11 mouse cellular contexts compared by ENCODE assay signal in genomic region chr3:108402528-108402920, GRCm38 (mm10). TPM values are rescaled to one million over a fixed set of nuclear protein-coding genes. Genes with fewer than 3 reads are reported as not detected.
DNase-seq lines count a peak whose midpoint lies in the region; ATAC-seq and TF ChIP-seq lines count a peak whose summit lies in the region.
"Had no signal": no experiment of that assay in that cellular context is flagged by ENCODE, and none has a peak within 500 bp of the region (broad histone marks: within the 10 kb centered on the region; RNA-seq: fewer than 3 reads in every experiment).

No protein-coding gene starts in this region.

- peak overlapping the region; percentile 17; the same call in 1 of the 2 replicates for H3K27ac ChIP-seq in kidney, adult 2 months (ENCODE audit: insufficient read depth, low read depth, low read length)
- no peak overlapping the region for H3K27ac ChIP-seq in kidney, embryonic 14.5 days (ENCODE audit: low read depth, low read length)
- H3K27ac ChIP-seq in embryonic facial prominence, embryonic 14.5 days (replicated peaks; ENCODE audit: low read depth, low read length), result 0 out of 2 replicates have a peak overlapping the region, but pooled peaks have one; percentile 7
- H3K27ac ChIP-seq in hindbrain, embryonic 15.5 days (replicated peaks), result peak overlapping the region; percentile 64
- H3K27ac ChIP-seq in neural tube, embryonic 15.5 days (replicated peaks), result peak overlapping the region; percentile 46
- H3K27ac ChIP-seq in lung, postnatal 0 days (ENCODE audit: low read length), result no peak overlapping the region

- no peak for TF ChIP-seq CTCF in kidney, adult 2 months (conservative IDR thresholded peaks at IDR 0.05; ENCODE audit: insufficient read depth, insufficient read length, low read depth, low read length)
- TF ChIP-seq CTCF in lung, postnatal 0 days (IDR thresholded peaks at IDR 0.05), result no peak

- no peak overlapping the region for H3K4me3 ChIP-seq in kidney, adult 2 months (ENCODE audit: insufficient read depth, low read depth, low read length)
- no peak overlapping the region for H3K4me3 ChIP-seq in kidney, embryonic 14.5 days (ENCODE audit: low read length)
- H3K4me3 ChIP-seq in embryonic facial prominence, embryonic 14.5 days (ENCODE audit: low read depth, low read length), result no peak overlapping the region
- no peak overlapping the region for H3K4me3 ChIP-seq in hindbrain, embryonic 15.5 days
- H3K4me3 ChIP-seq in neural tube, embryonic 15.5 days (replicated peaks), result no peak overlapping the region
- H3K4me3 ChIP-seq in lung, postnatal 0 days (ENCODE audit: low read depth, low read length), result no peak overlapping the region
- H3K4me3 ChIP-seq: limb, embryonic 12.5 days had no signal

- no peaks in the 10 kb centered on the region for H3K36me3 ChIP-seq in kidney, adult 2 months (ENCODE audit: control insufficient read depth, insufficient read depth, low read length)
- peaks cover 43% of the 10 kb centered on the region for H3K36me3 ChIP-seq in kidney, embryonic 14.5 days (ENCODE audit: control insufficient read depth, insufficient read depth, low read length)
- H3K36me3 ChIP-seq in embryonic facial prominence, embryonic 14.5 days (ENCODE audit: control insufficient read depth, insufficient read depth, low read length), result peaks cover 36% of the 10 kb centered on the region; the same call in 1 of the 2 replicates
- H3K36me3 ChIP-seq in hindbrain, embryonic 15.5 days, result peaks cover 71% of the 10 kb centered on the region
- peaks cover 79% of the 10 kb centered on the region for H3K36me3 ChIP-seq in neural tube, embryonic 15.5 days
- H3K36me3 ChIP-seq in lung, postnatal 0 days (ENCODE audit: insufficient read depth, low read length), result no peaks in the 10 kb centered on the region

- no peak overlapping the region for H3K9ac ChIP-seq in kidney, embryonic 14.5 days (ENCODE audit: low read depth, low read length)
- H3K9ac ChIP-seq in embryonic facial prominence, embryonic 14.5 days (ENCODE audit: low read depth, low read length), result no peak overlapping the region
- H3K9ac ChIP-seq in hindbrain, embryonic 15.5 days, result no peak overlapping the region
- H3K9ac ChIP-seq in neural tube, embryonic 15.5 days (replicated peaks), result no peak overlapping the region
- no peak overlapping the region for H3K9ac ChIP-seq in lung, postnatal 0 days (replicated peaks; ENCODE audit: low read depth)

- DNase-seq in kidney, adult 2 months, result peak; percentile 52
- no peak for DNase-seq in embryonic facial prominence, embryonic 14.5 days (ENCODE audit: low spot score)
- DNase-seq in urinary bladder, postnatal 25 days (ENCODE audit: low spot score), result no peak
- DNase-seq in lung, postnatal 0 days (ENCODE audit: low spot score), result no peak
- DNase-seq: heart, postnatal 10 days; lung, postnatal 14 days; thymus, adult 18-20 months had no signal

- ATAC-seq in kidney, embryonic 14.5 days (ENCODE audit: low FRiP score, low TSS enrichment), result no peak
- no peak for ATAC-seq in embryonic facial prominence, embryonic 14.5 days (ENCODE audit: low read depth)
- no peak for ATAC-seq in hindbrain, embryonic 15.5 days (ENCODE audit: low FRiP score, low read depth)
- peak; percentile 15; the same call in 1 of the 2 replicates for ATAC-seq in neural tube, embryonic 15.5 days (ENCODE audit: low FRiP score)
- no peak for ATAC-seq in lung, postnatal 0 days

- TF ChIP-seq EP300 in lung, postnatal 0 days (IDR thresholded peaks at IDR 0.05), result no peak

- WGBS in kidney, adult 2 months, result 66% methylated on average over 15 of the region's 15 CpGs
- WGBS in kidney, embryonic 14.5 days, result 88% methylated on average over 15 of the region's 15 CpGs
- 82% methylated on average over 14 of the region's 15 CpGs for WGBS in embryonic facial prominence, embryonic 14.5 days
- 58% methylated on average over 15 of the region's 15 CpGs for WGBS in hindbrain, embryonic 15.5 days
- WGBS in neural tube, embryonic 15.5 days, result 68% methylated on average over 15 of the region's 15 CpGs
- 81% methylated on average over 15 of the region's 15 CpGs for WGBS in lung, postnatal 0 days

- peaks cover 6% of the 10 kb centered on the region for H3K4me1 ChIP-seq in kidney, adult 2 months (ENCODE audit: control insufficient read depth, insufficient read depth, low read length)
- H3K4me1 ChIP-seq in kidney, embryonic 14.5 days (ENCODE audit: control insufficient read depth, insufficient read depth, low read length), result peaks cover 10% of the 10 kb centered on the region
- no peaks in the 10 kb centered on the region for H3K4me1 ChIP-seq in embryonic facial prominence, embryonic 14.5 days (ENCODE audit: control insufficient read depth, insufficient read depth, low read length)
- H3K4me1 ChIP-seq in hindbrain, embryonic 15.5 days (replicated peaks), result peaks cover 34% of the 10 kb centered on the region
- peaks cover 31% of the 10 kb centered on the region for H3K4me1 ChIP-seq in neural tube, embryonic 15.5 days
- peaks cover 3% of the 10 kb centered on the region; the same call in 1 of the 2 replicates for H3K4me1 ChIP-seq in lung, postnatal 0 days (ENCODE audit: insufficient read depth, low read depth, low read length)

- no peaks in the 10 kb centered on the region for H3K27me3 ChIP-seq in kidney, adult 2 months (replicated peaks; ENCODE audit: control insufficient read depth, insufficient read depth, low read length)
- H3K27me3 ChIP-seq in kidney, embryonic 14.5 days (ENCODE audit: control insufficient read depth, insufficient read depth, low read length), result no peaks in the 10 kb centered on the region
- no peaks in the 10 kb centered on the region for H3K27me3 ChIP-seq in embryonic facial prominence, embryonic 14.5 days (replicated peaks; ENCODE audit: control insufficient read depth, insufficient read depth, low read length)
- no peaks in the 10 kb centered on the region for H3K27me3 ChIP-seq in hindbrain, embryonic 15.5 days
- no peaks in the 10 kb centered on the region for H3K27me3 ChIP-seq in neural tube, embryonic 15.5 days (replicated peaks)
- H3K27me3 ChIP-seq in lung, postnatal 0 days (replicated peaks; ENCODE audit: insufficient read depth, low read length), result no peaks in the 10 kb centered on the region
- H3K27me3 ChIP-seq: limb, embryonic 12.5 days had no signal

- TF ChIP-seq POLR2A in kidney, adult 2 months (IDR thresholded peaks at IDR 0.05; ENCODE audit: low read depth, low read length), result no peak

- no peak overlapping the region for H3K4me2 ChIP-seq in kidney, embryonic 14.5 days (replicated peaks; ENCODE audit: low read depth, low read length)
- no peak overlapping the region for H3K4me2 ChIP-seq in embryonic facial prominence, embryonic 14.5 days (ENCODE audit: low read depth, low read length)
- H3K4me2 ChIP-seq in hindbrain, embryonic 15.5 days, result no peak overlapping the region
- H3K4me2 ChIP-seq in neural tube, embryonic 15.5 days, result no peak overlapping the region
- no peak overlapping the region for H3K4me2 ChIP-seq in lung, postnatal 0 days (replicated peaks; ENCODE audit: low read depth, low read length)

- no peaks in the 10 kb centered on the region for H3K9me3 ChIP-seq in kidney, embryonic 14.5 days (ENCODE audit: control insufficient read depth, low read length)
- no peaks in the 10 kb centered on the region for H3K9me3 ChIP-seq in embryonic facial prominence, embryonic 14.5 days (ENCODE audit: control insufficient read depth, low read length)
- no peaks in the 10 kb centered on the region for H3K9me3 ChIP-seq in hindbrain, embryonic 15.5 days
- H3K9me3 ChIP-seq in neural tube, embryonic 15.5 days (replicated peaks), result no peaks in the 10 kb centered on the region
- H3K9me3 ChIP-seq in lung, postnatal 0 days (ENCODE audit: low read length), result no peaks in the 10 kb centered on the region
- H3K9me3 ChIP-seq: limb, embryonic 12.5 days had no signal

RNA-seq across cellular contexts. Expression of gene Celsr2, which starts 12.8 kb away (rescaled TPM):
- polyA plus RNA-seq in kidney, adult 2 months (2012; rRNA removed), result 60.5 and 67.4 TPM in 2 replicates
- 22.1 and 27.9 TPM in 2 replicates for polyA plus RNA-seq in kidney, embryonic 14.5 days (2014; fragmentation: Nextera tagmentation; extraction: Ambion mirVana)
- polyA plus RNA-seq in embryonic facial prominence, embryonic 14.5 days (2014; fragmentation: Nextera tagmentation; extraction: Ambion mirVana), result 11.8 and 13.9 TPM in 2 replicates
- 43.1 and 44.9 TPM in 2 replicates for polyA plus RNA-seq in hindbrain, embryonic 15.5 days (2015; fragmentation: Nextera tagmentation; extraction: Ambion mirVana)
- 34.4 and 35.0 TPM in 2 replicates for polyA plus RNA-seq in neural tube, embryonic 15.5 days (2015; fragmentation: Nextera tagmentation; extraction: Ambion mirVana)
- 3.4 and 3.8 TPM in 2 replicates for polyA plus RNA-seq in lung, postnatal 0 days (2015; fragmentation: Nextera tagmentation; extraction: Ambion mirVana)

RNA-seq across cellular contexts. Expression of gene Psrc1, which starts 18.9 kb away (rescaled TPM):
- polyA plus RNA-seq in kidney, adult 2 months (2012; rRNA removed), result 1.6 and 1.7 TPM in 2 replicates
- polyA plus RNA-seq in kidney, embryonic 14.5 days (2014; fragmentation: Nextera tagmentation; extraction: Ambion mirVana), result 48.9 and 51.4 TPM in 2 replicates
- 31.2 and 38.1 TPM in 2 replicates for polyA plus RNA-seq in embryonic facial prominence, embryonic 14.5 days (2014; fragmentation: Nextera tagmentation; extraction: Ambion mirVana)
- polyA plus RNA-seq in hindbrain, embryonic 15.5 days (2015; fragmentation: Nextera tagmentation; extraction: Ambion mirVana), result 11.5 and 14.5 TPM in 2 replicates
- polyA plus RNA-seq in neural tube, embryonic 15.5 days (2015; fragmentation: Nextera tagmentation; extraction: Ambion mirVana), result 5.5 and 12.4 TPM in 2 replicates
- 2.3 and 3.7 TPM in 2 replicates for polyA plus RNA-seq in lung, postnatal 0 days (2015; fragmentation: Nextera tagmentation; extraction: Ambion mirVana)

RNA-seq across cellular contexts. Expression of gene Mybphl, which starts 37.8 kb away (rescaled TPM):
- 0.06 TPM in 1 of 2 replicates, not detected in the other for polyA plus RNA-seq in kidney, adult 2 months (2012; rRNA removed)
- polyA plus RNA-seq in kidney, embryonic 14.5 days (2014; fragmentation: Nextera tagmentation; extraction: Ambion mirVana), result not detected in 2 replicates
- polyA plus RNA-seq in embryonic facial prominence, embryonic 14.5 days (2014; fragmentation: Nextera tagmentation; extraction: Ambion mirVana), result not detected in 2 replicates
- 0.35 and 0.50 TPM in 2 replicates for polyA plus RNA-seq in hindbrain, embryonic 15.5 days (2015; fragmentation: Nextera tagmentation; extraction: Ambion mirVana)
- polyA plus RNA-seq in neural tube, embryonic 15.5 days (2015; fragmentation: Nextera tagmentation; extraction: Ambion mirVana), result 0.15 and 0.19 TPM in 2 replicates
- 5.6 and 7.1 TPM in 2 replicates for polyA plus RNA-seq in lung, postnatal 0 days (2015; fragmentation: Nextera tagmentation; extraction: Ambion mirVana)
- polyA plus RNA-seq: limb, embryonic 12.5 days had no signal

RNA-seq across cellular contexts. Expression of gene Sars, which starts 42.5 kb away (rescaled TPM):
- 49.2 and 58.8 TPM in 2 replicates for polyA plus RNA-seq in kidney, adult 2 months (2012; rRNA removed)
- 106 and 120 TPM in 2 replicates for polyA plus RNA-seq in kidney, embryonic 14.5 days (2014; fragmentation: Nextera tagmentation; extraction: Ambion mirVana)
- 111 and 125 TPM in 2 replicates for polyA plus RNA-seq in embryonic facial prominence, embryonic 14.5 days (2014; fragmentation: Nextera tagmentation; extraction: Ambion mirVana)
- 197 and 219 TPM in 2 replicates for polyA plus RNA-seq in hindbrain, embryonic 15.5 days (2015; fragmentation: Nextera tagmentation; extraction: Ambion mirVana)
- 206 and 219 TPM in 2 replicates for polyA plus RNA-seq in neural tube, embryonic 15.5 days (2015; fragmentation: Nextera tagmentation; extraction: Ambion mirVana)
- 81.0 and 81.3 TPM in 2 replicates for polyA plus RNA-seq in lung, postnatal 0 days (2015; fragmentation: Nextera tagmentation; extraction: Ambion mirVana)

Comparison
In these comparisons a context has a peak if more than half of its experiments do, and no peak if none do; other contexts are left out.
1. H3K27ac ChIP-seq: peak in kidney, adult 2 months (single experiment), embryonic facial prominence, embryonic 14.5 days (single experiment), hindbrain, embryonic 15.5 days (single experiment) and neural tube, embryonic 15.5 days (single experiment); none in kidney, embryonic 14.5 days (single experiment) and lung, postnatal 0 days (single experiment).